Mouse (Mus musculus): ENCODE data around the gene Gm10192.
"Not testable (repeated sequence)": the region's sequence is repeated elsewhere in the genome, so short reads cannot be mapped to it uniquely, and the experiment has no call there.

The Gm10192 gene
- long read RNA-seq, experiment 1: 0 reads
- long read RNA-seq, experiment 2: 0 reads

DNA sequence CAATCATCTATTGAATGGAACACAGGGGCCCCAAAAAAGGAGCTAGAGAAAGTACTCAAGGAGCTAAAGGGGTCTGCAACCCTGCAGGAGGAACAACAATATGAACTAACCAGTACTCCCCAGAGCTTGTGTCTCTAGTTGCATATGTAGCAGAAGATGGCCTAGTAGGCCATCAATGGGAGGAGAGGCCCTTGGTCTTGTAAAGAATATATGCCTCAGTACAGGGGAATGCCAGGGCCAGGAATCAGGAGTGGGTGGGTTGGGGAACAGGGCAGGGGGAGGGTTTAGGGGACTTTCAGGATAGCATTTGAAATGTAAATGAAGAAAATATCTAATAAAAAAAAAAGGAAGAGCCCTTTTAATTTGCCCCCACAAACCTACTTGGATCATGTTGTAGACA, at the start of gene Gm10192:
TSS of gene Gm10192 (minus strand) at position 101 of the 400 bp plus-strand sequence.
- intact Hi-C loops (cut with DNase I): not testable (repeated sequence)

GRCm38 (mm10) chr4:97230411-97231104, 47.6 kb upstream of the Gm10192 start:
- intact Hi-C loops (cut with DNase I): no loop called here

GRCm38 (mm10) chr4:97219701-97220100, 36.7 kb upstream of the Gm10192 start:
- intact Hi-C loops (cut with DNase I): no loop called here

DNA sequence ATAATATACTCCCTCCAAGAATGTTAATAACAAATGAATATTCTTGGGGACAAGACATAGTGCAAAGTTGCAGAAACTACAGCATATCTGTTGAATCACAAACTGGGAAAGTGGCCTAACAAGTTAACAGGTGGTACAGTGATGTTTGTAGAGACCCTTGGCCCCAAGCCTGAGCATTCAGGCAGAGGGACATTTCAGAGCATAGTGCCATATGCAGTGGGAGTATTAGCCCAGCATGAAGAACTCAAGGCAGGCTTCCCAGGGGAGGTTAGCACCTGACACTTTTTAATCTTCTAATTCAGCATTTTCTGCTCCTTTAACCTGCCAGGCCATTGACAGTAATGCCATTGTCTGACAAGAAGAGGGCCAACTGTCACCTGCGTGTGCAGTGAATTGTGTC, 34.9 kb upstream of the Gm10192 start:
- intact Hi-C loops (cut with DNase I): no loop called here

- intact Hi-C loops (cut with DNase I): no loop called here
Observed at GRCm38 (mm10) chr4:97212514-97212913, 29.5 kb upstream of the Gm10192 start.

DNA sequence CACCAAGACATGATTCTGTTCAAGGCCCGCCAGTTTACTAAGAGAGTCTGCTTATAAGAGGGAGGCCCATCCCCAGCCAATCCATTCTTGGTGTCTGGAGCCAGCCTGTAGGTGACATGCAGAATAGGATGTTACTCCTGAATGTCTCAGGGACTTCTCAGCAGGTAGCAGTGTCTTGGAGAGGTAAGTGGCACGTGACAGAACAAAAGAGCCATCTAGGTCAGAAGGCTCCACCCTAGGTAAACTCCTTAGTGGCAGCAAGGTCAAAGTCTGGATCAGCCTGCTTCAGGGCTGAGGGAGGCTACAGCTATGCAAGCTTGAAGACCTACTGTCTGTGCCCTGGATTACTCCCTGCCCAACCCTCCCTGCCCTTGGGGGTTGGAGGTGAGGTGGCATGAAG, 20.0 kb upstream of the Gm10192 start:
- intact Hi-C loops (cut with DNase I): not testable (repeated sequence)

DNA sequence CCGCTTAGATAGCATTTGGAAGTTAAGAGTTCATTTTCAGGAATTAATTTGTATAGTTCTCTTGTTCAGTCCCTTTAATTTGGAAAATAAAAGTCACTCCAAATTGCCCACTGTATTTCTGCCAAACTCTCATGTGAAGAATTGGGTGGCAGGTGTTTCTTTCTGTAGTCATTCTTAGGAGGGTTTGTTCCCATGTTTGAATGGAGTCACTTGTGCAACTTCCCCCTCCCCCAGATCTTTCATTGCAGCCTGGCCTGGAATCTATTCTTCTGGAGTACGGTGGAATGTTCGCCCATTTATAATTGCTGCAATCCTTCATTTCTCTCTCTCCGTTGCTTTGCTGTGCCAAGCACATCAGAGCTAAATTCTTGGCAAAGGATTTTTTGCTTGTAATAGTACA, 10.2 kb upstream of the Gm10192 start:
- intact Hi-C loops (cut with DNase I): no loop called here

DNA sequence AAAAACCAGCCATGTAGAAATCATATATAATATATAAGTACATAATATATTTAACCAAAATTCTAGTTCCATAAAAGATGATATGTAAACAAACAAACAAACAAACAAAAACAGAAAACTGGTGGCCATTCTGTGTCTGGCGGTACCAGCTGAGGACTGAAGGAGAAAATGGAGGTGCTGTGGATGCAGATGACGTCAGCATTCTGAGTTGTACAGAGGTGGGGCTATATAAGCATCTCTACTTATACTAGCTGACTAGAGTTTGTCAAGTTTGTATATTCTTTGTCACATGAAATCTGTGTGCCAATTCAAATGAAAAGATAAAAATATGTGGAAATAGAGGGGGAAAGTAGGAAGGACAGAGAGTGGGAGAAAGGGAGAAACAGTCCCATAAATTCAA, 9.6 kb upstream of the Gm10192 start:
- intact Hi-C loops (cut with DNase I): no loop called here

- intact Hi-C loops (cut with DNase I): no loop called here
Observed at GRCm38 (mm10) chr4:97180396-97180795, 2.6 kb downstream of the Gm10192 start.

- intact Hi-C loops (cut with DNase I): no loop called here
Observed at GRCm38 (mm10) chr4:97156841-97157345, 26.1 kb downstream of the Gm10192 start.

DNA sequence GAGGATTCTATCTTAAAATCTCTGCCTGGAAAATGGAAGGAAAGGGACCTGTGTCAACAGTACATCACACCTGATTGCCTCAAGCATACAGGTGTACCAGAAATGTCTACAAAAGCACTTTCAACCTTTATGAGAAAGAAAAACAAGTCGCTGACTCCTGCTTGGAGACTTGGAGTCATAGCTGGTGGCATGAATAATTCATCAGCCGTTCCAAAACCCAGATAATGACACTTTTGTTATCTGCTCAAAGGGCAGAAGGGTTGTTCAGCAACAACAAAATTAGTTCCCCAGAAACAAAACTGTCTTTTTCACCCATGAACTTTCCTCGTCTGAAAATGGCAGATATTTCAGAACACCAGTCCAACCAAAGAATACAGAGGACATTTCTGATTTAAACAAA, 26.9 kb downstream of the Gm10192 start:
- intact Hi-C loops (cut with DNase I): no loop called here

GRCm38 (mm10) chr4:97153554-97153953, 29.4 kb downstream of the Gm10192 start:
- intact Hi-C loops (cut with DNase I): no loop called here

- intact Hi-C loops (cut with DNase I): no loop called here
Observed at GRCm38 (mm10) chr4:97142484-97142883, 40.5 kb downstream of the Gm10192 start.
